Mouse (Mus musculus) thymus, adult 2 months (tissue): Measurements from ENCODE around the gene Cachd1.

ENCODE experiments used
- CTCF ChIP-seq: fragments of 200-500 bp; IDR thresholded peaks from 2 replicates; pipeline ENCODE4 v1.5.1; 2012; ENCODE audit warnings: mild to moderate bottlenecking, control low read depth, low read length, moderate library complexity, borderline replicate concordance; ENCODE audit not compliant: control insufficient read depth, poor library complexity, insufficient read depth; ENCODE audit errors: extremely low read depth
- POLR2A ChIP-seq: fragments of 200-500 bp; IDR thresholded peaks from 2 replicates; pipeline ENCODE4 v1.6.1; 2012; ENCODE audit warnings: mild to moderate bottlenecking, low read length, control low read depth, moderate library complexity; ENCODE audit not compliant: control insufficient read depth, poor library complexity, insufficient read depth; ENCODE audit errors: extremely low read depth

GRCm38 (mm10) chr4:100879414-100879813 is 102.9 kb downstream of the Cachd1 start:
- TF ChIP-seq CTCF (no peak), POLR2A (no peak)
